Mouse (Mus musculus) leukemia stem cell, adult 10-12 weeks (primary cell): ENCODE measurements around the gene Itfg2. TPM values are rescaled to one million over a fixed set of nuclear protein-coding genes. Genes with fewer than 3 reads are reported as not detected.

ENCODE experiments used
- polyA plus RNA-seq: library from polyadenylated mRNA; stranded (reverse); fragments of >175 nt; gene quantifications from 2 replicates; pipeline ENCODE4 v1.2.3, GENCODE M21; 2012; ENCODE audit warnings: low replicate concordance

Itfg2 gene
- polyA plus RNA-seq, result 21.7 and 25.3 TPM in 2 replicates

DNA sequence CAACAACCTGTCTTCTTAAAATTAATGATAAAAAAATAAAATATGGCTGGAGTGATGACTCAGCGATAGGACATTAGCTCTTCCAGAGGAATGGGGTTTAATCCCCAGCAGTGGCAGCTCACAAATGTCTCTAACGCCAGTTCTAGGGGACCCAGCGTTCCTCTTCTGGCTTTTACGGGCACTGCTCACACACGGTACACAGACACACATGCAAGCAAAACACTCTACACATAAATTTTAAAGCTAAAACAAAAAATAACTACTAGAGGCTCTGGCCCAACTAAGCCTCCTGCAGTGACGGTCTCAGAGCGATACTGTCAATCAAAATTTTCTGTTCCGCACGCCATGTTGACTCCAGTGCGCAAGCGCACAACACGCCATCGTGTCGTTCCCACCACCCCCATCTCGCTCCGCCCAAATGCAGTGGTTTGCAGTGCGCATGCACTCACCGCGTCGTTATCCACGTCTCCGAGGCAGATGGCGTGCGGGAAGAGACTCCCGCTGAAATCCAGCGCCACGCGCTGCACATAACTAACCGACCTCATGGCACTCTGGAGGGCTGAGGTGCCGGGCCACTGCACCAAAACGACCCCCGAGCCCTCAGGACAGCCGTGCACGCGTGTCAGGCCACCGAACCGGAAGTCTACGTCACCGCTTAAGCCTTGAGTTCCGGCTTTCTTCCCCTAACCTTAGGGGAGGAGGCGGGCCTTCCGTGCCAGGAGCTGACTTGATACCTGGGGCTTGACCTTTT is at the start of gene Itfg2:
Gene Itfg2, minus strand, starts transcription at position 663 of the 751 bp plus-strand sequence.

DNA sequence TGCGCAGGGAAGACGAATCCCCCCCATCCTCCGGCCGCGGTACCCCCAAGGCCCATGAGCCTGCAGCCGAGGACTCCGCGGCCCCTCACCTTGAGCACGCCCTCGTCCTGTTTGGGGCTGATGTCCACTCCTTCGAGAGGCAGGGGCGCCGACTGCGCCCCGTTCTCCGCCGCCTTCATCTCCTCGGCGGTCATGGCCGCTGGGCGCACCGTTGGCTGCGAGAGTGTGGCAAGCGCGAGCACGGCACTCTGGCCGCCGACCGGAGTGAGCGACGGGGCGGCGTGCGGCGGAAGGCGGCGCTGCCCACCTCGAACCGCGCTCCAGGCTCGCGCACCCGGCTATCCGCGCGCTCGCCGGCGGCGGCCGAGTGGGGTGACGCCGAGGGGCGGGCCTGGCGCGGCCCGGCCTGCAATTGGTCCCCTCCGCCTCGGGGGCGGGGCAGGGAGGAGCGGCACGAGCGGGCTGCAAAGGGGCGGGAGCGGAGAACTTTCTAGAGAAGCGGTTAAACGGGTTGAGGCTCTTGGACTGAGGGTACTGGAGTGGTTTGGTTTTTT is 13.7 kb upstream of the Itfg2 start, which contains the start of gene Fkbp4:
Gene Fkbp4, minus strand, starts transcription at position 361 of the 554 bp plus-strand sequence.

DNA sequence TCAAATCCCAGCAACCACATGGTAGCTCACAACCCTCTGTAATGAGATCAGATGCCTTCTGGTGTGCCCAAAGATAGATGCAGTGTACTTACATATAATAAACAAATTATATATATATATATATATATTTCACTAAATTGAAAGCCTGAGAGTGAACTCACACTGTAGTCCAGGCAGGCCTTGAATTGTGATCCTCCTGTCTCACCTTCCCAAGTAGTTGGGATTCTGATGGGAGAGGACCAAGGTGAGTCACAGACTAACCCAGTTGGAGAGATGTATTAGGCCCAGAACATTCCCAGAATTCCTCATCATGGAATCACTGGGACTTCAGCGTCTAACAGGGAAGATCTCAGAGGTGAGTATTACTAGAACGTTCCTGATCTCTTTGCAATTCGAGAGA is 25.7 kb downstream of the Itfg2 start, which contains the start of gene Nrip2:
Gene Nrip2, plus strand, starts transcription at position 301 of the 400 bp plus-strand sequence.

DNA sequence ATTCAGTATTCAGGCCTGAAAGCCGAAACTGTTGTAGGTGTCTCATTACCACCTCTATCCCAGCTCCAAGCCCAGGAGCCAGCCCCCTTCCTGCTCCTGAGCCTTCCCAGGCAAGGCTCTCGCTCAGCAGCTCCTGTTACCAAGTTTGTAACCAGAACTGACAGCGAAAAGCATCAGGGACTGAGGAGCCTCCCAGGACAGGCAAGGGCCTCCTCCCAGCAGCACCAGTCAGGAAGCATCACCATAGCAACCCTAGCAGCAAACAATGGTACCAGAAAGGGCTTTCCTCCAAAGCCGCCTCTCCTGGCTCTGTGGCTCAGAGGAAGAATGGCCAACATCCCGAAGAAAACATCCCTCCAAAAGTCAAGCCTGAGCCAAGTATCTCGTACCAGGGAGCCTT is 49.5 kb downstream of the Itfg2 start, which contains the start of the genes Tex52 and Gm44596:
Gene Tex52, plus strand, starts transcription at position 265 of the 400 bp plus-strand sequence.
Gene Gm44596, plus strand, starts transcription at position 312 of the 400 bp plus-strand sequence.

DNA sequence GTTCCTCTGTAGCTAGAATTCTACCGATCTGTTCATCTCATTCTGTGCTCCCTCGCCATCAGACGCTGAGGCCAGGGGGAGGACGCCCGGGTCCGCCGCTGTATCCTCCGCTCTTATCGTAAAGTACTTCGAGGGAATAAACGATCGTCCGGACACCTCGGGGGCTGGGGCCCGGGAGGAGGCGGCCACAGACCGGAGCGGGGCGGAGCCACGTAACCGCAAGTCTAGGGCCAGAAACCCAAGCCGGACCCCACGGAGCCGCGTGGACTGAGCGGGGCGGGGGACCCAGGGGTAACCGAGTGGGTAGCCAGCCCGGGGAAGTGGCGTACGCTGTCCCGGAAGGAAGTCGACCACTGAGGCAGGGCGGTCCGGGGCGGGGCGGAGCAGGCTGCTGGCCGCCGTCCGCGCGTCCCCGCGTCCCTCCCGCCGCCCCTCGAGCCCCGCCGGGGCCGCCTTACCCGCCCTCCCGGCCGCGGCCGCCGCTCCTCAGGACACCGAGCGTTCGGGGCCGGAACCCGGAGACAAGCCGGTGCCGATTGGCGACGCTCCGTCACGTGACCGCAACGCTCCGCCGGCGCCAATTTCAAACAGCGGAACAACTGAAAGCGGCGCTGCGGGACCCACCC is 62.2 kb downstream of the Itfg2 start, which contains the start of the genes Rhno1 and Foxm1:
Gene Rhno1, minus strand, starts transcription at position 531 of the 626 bp plus-strand sequence.
Gene Foxm1, plus strand, starts transcription at position 587 of the 626 bp plus-strand sequence.

Other genes starting within 250 kb of the Itfg2 start
- 0.41 TPM in 1 of 2 replicates, not detected in the other for gene Tead4, start 124.1 kb downstream of the Itfg2 start, polyA plus RNA-seq
- gene Tulp3, start 69.1 kb downstream of the Itfg2 start, polyA plus RNA-seq, result 0.57 and 0.70 TPM in 2 replicates
- 32.6 and 53.8 TPM in 2 replicates for gene Rhno1, start 62.0 kb downstream of the Itfg2 start, polyA plus RNA-seq
- 41.4 and 98.2 TPM in 2 replicates for gene Foxm1, start 62.0 kb downstream of the Itfg2 start, polyA plus RNA-seq
- gene Tex52, start 49.5 kb downstream of the Itfg2 start, polyA plus RNA-seq, result not detected in 2 replicates
- gene Gm44596, start 49.4 kb downstream of the Itfg2 start, polyA plus RNA-seq, result not detected in 2 replicates
- not detected in 2 replicates for gene Nrip2, start 25.6 kb downstream of the Itfg2 start, polyA plus RNA-seq
- gene Fkbp4, start 13.7 kb upstream of the Itfg2 start, polyA plus RNA-seq, result 181 and 301 TPM in 2 replicates
- gene Pzp, start 101.8 kb upstream of the Itfg2 start, polyA plus RNA-seq, result 0.39 TPM in 1 of 2 replicates, not detected in the other
- gene A2ml1, start 156.7 kb upstream of the Itfg2 start, polyA plus RNA-seq, result not detected in 2 replicates
- not detected in 2 replicates for gene Klrb1a, start 198.6 kb upstream of the Itfg2 start, polyA plus RNA-seq
- not detected in 2 replicates for gene Clec2h, start 237.5 kb upstream of the Itfg2 start, polyA plus RNA-seq